Mouse (Mus musculus): ENCODE data around the gene Gpr156. TPM values are rescaled to one million over a fixed set of nuclear protein-coding genes. Genes with fewer than 3 reads are reported as not detected.
"Not testable (repeated sequence)": the region's sequence is repeated elsewhere in the genome, so short reads cannot be mapped to it uniquely, and the experiment has no call there.

Gpr156 gene
- polyA plus RNA-seq, 1 experiment from 2014 or later: 4.0 TPM

- Histone ChIP-seq H3K27ac (ENCODE audit: low read depth, low read length) (no peak overlapping the region), H3K27me3 (ENCODE audit: control insufficient read depth, insufficient read depth, low read length) (no peaks in the 10 kb centered on the region), H3K9ac (ENCODE audit: low read depth, low read length) (no peak overlapping the region), H3K4me2 (replicated peaks; ENCODE audit: low read depth, low read length) (no peak overlapping the region), H3K4me3 (ENCODE audit: low read depth, low read length) (no peak overlapping the region), H3K9me3 (ENCODE audit: control insufficient read depth, low read length) (no peaks in the 10 kb centered on the region), H3K4me1 (replicated peaks; ENCODE audit: control insufficient read depth, insufficient read depth, low read length) (no peaks in the 10 kb centered on the region), H3K36me3 (ENCODE audit: control insufficient read depth, insufficient read depth, low read length) (no peaks in the 10 kb centered on the region)
- DNase-seq (ENCODE audit: low spot score) (no peak), ATAC-seq (ENCODE audit: low FRiP score) (no peak)
- WGBS: 95% methylated on average over 13 of the region's 13 CpGs
Observed at GRCm38 (mm10) chr16:38011486-38011885, 95.2 kb downstream of the Gpr156 start.

- ATAC-seq (ENCODE audit: low FRiP score): no peak
- Histone ChIP-seq H3K4me3 (ENCODE audit: low read depth, low read length) (no peak overlapping the region), H3K27ac (ENCODE audit: low read depth, low read length) (no peak overlapping the region), H3K9ac (ENCODE audit: low read depth, low read length) (no peak overlapping the region), H3K27me3 (ENCODE audit: control insufficient read depth, insufficient read depth, low read length) (no peaks in the 10 kb centered on the region), H3K36me3 (ENCODE audit: control insufficient read depth, insufficient read depth, low read length) (no peaks in the 10 kb centered on the region), H3K9me3 (ENCODE audit: control insufficient read depth, low read length) (no peaks in the 10 kb centered on the region), H3K4me1 (replicated peaks; ENCODE audit: control insufficient read depth, insufficient read depth, low read length) (no peaks in the 10 kb centered on the region), H3K4me2 (replicated peaks; ENCODE audit: low read depth, low read length) (no peak overlapping the region)
- 77% methylated on average over 5 of the region's 5 CpGs for WGBS
- no peak for DNase-seq (ENCODE audit: low spot score)
Observed at GRCm38 (mm10) chr16:38012382-38012781, 96.1 kb downstream of the Gpr156 start.

GRCm38 (mm10) chr16:38012891-38013290 is 96.6 kb downstream of the Gpr156 start:
- ATAC-seq (ENCODE audit: low FRiP score) (no peak), DNase-seq (ENCODE audit: low spot score) (no peak)
- no peak overlapping the region for H3K4me3 ChIP-seq (ENCODE audit: low read depth, low read length)
- H3K36me3 ChIP-seq (ENCODE audit: control insufficient read depth, insufficient read depth, low read length): no peaks in the 10 kb centered on the region
- H3K4me2 ChIP-seq (replicated peaks; ENCODE audit: low read depth, low read length): no peak overlapping the region
- WGBS: 66% methylated on average over 4 of the region's 4 CpGs
- no peaks in the 10 kb centered on the region for H3K9me3 ChIP-seq (ENCODE audit: control insufficient read depth, low read length)
- no peak overlapping the region for H3K9ac ChIP-seq (ENCODE audit: low read depth, low read length)
- no peaks in the 10 kb centered on the region for H3K27me3 ChIP-seq (ENCODE audit: control insufficient read depth, insufficient read depth, low read length)
- H3K27ac ChIP-seq (ENCODE audit: low read depth, low read length): no peak overlapping the region
- H3K4me1 ChIP-seq (replicated peaks; ENCODE audit: control insufficient read depth, insufficient read depth, low read length): no peaks in the 10 kb centered on the region

GRCm38 (mm10) chr16:38014951-38015350 is 98.7 kb downstream of the Gpr156 start:
- Histone ChIP-seq H3K4me2 (replicated peaks; ENCODE audit: low read depth, low read length) (no peak overlapping the region), H3K36me3 (ENCODE audit: control insufficient read depth, insufficient read depth, low read length) (no peaks in the 10 kb centered on the region), H3K4me1 (replicated peaks; ENCODE audit: control insufficient read depth, insufficient read depth, low read length) (no peaks in the 10 kb centered on the region), H3K4me3 (ENCODE audit: low read depth, low read length) (no peak overlapping the region), H3K27ac (ENCODE audit: low read depth, low read length) (no peak overlapping the region), H3K27me3 (ENCODE audit: control insufficient read depth, insufficient read depth, low read length) (no peaks in the 10 kb centered on the region), H3K9me3 (ENCODE audit: control insufficient read depth, low read length) (no peaks in the 10 kb centered on the region), H3K9ac (ENCODE audit: low read depth, low read length) (no peak overlapping the region)
- 87% methylated on average over 4 of the region's 4 CpGs for WGBS
- DNase-seq (ENCODE audit: low spot score): no peak
- ATAC-seq (ENCODE audit: low FRiP score): no peak

- H3K4me3 ChIP-seq (ENCODE audit: low read depth, low read length): no peak overlapping the region
- H3K27ac ChIP-seq (ENCODE audit: low read depth, low read length): no peak overlapping the region
- H3K4me1 ChIP-seq (replicated peaks; ENCODE audit: control insufficient read depth, insufficient read depth, low read length): no peaks in the 10 kb centered on the region
- no peaks in the 10 kb centered on the region for H3K36me3 ChIP-seq (ENCODE audit: control insufficient read depth, insufficient read depth, low read length)
- H3K9me3 ChIP-seq (ENCODE audit: control insufficient read depth, low read length): no peaks in the 10 kb centered on the region
- no peak overlapping the region for H3K4me2 ChIP-seq (replicated peaks; ENCODE audit: low read depth, low read length)
- no peaks in the 10 kb centered on the region for H3K27me3 ChIP-seq (ENCODE audit: control insufficient read depth, insufficient read depth, low read length)
- DNase-seq (ENCODE audit: low spot score) (no peak), ATAC-seq (ENCODE audit: low FRiP score) (no peak)
- no peak overlapping the region for H3K9ac ChIP-seq (ENCODE audit: low read depth, low read length)
- 92% methylated on average over 8 of the region's 8 CpGs for WGBS
Observed at GRCm38 (mm10) chr16:38016928-38017524, 100.7 kb downstream of the Gpr156 start.

- no peak overlapping the region for H3K4me2 ChIP-seq (replicated peaks; ENCODE audit: low read depth, low read length)
- no peak for ATAC-seq (ENCODE audit: low FRiP score)
- no peaks in the 10 kb centered on the region for H3K4me1 ChIP-seq (replicated peaks; ENCODE audit: control insufficient read depth, insufficient read depth, low read length)
- no peak overlapping the region for H3K27ac ChIP-seq (ENCODE audit: low read depth, low read length)
- DNase-seq (ENCODE audit: low spot score): no peak
- H3K9me3 ChIP-seq (ENCODE audit: control insufficient read depth, low read length): no peaks in the 10 kb centered on the region
- no peaks in the 10 kb centered on the region for H3K36me3 ChIP-seq (ENCODE audit: control insufficient read depth, insufficient read depth, low read length)
- WGBS: 31% methylated on average over 4 of the region's 4 CpGs
- H3K9ac ChIP-seq (ENCODE audit: low read depth, low read length): no peak overlapping the region
- no peak overlapping the region for H3K4me3 ChIP-seq (ENCODE audit: low read depth, low read length)
- H3K27me3 ChIP-seq (ENCODE audit: control insufficient read depth, insufficient read depth, low read length): no peaks in the 10 kb centered on the region
Observed at GRCm38 (mm10) chr16:38017958-38018376, 101.7 kb downstream of the Gpr156 start.

- H3K4me3 ChIP-seq (ENCODE audit: low read depth, low read length): no peak overlapping the region
- H3K9ac ChIP-seq (ENCODE audit: low read depth, low read length): no peak overlapping the region
- no peaks in the 10 kb centered on the region for H3K4me1 ChIP-seq (replicated peaks; ENCODE audit: control insufficient read depth, insufficient read depth, low read length)
- H3K27ac ChIP-seq (ENCODE audit: low read depth, low read length): no peak overlapping the region
- no peaks in the 10 kb centered on the region for H3K9me3 ChIP-seq (ENCODE audit: control insufficient read depth, low read length)
- no peaks in the 10 kb centered on the region for H3K36me3 ChIP-seq (ENCODE audit: control insufficient read depth, insufficient read depth, low read length)
- ATAC-seq (ENCODE audit: low FRiP score) (no peak), DNase-seq (ENCODE audit: low spot score) (no peak)
- no peaks in the 10 kb centered on the region for H3K27me3 ChIP-seq (ENCODE audit: control insufficient read depth, insufficient read depth, low read length)
- 94% methylated on average over 9 of the region's 9 CpGs for whole genome bisulfite sequencing
- H3K4me2 ChIP-seq (replicated peaks; ENCODE audit: low read depth, low read length): no peak overlapping the region
Observed at GRCm38 (mm10) chr16:38032644-38033043, 116.3 kb downstream of the Gpr156 start.

- DNase-seq (ENCODE audit: low spot score) (no peak), ATAC-seq (ENCODE audit: low FRiP score) (no peak)
- no peaks in the 10 kb centered on the region for H3K36me3 ChIP-seq (ENCODE audit: control insufficient read depth, insufficient read depth, low read length)
- H3K27me3 ChIP-seq (ENCODE audit: control insufficient read depth, insufficient read depth, low read length): no peaks in the 10 kb centered on the region
- no peaks in the 10 kb centered on the region for H3K4me1 ChIP-seq (replicated peaks; ENCODE audit: control insufficient read depth, insufficient read depth, low read length)
- H3K27ac ChIP-seq (ENCODE audit: low read depth, low read length): no peak overlapping the region
- WGBS: 79% methylated on average over 5 of the region's 5 CpGs
- H3K4me3 ChIP-seq (ENCODE audit: low read depth, low read length): no peak overlapping the region
- no peaks in the 10 kb centered on the region for H3K9me3 ChIP-seq (ENCODE audit: control insufficient read depth, low read length)
- H3K9ac ChIP-seq (ENCODE audit: low read depth, low read length): no peak overlapping the region
- no peak overlapping the region for H3K4me2 ChIP-seq (replicated peaks; ENCODE audit: low read depth, low read length)
Observed at GRCm38 (mm10) chr16:38033071-38033470, 116.8 kb downstream of the Gpr156 start.

GRCm38 (mm10) chr16:38038101-38038500 is 121.8 kb downstream of the Gpr156 start:
- H3K27me3 ChIP-seq (ENCODE audit: control insufficient read depth, insufficient read depth, low read length); H3K36me3 ChIP-seq (ENCODE audit: control insufficient read depth, insufficient read depth, low read length); H3K4me3 ChIP-seq (ENCODE audit: low read depth, low read length): not testable (repeated sequence)

More at GRCm38 (mm10) chr16:38038101-38038500, 121.8 kb downstream of the Gpr156 start:
- not testable (repeated sequence) for DNase-seq (ENCODE audit: low spot score); H3K9ac ChIP-seq (ENCODE audit: low read depth, low read length); ATAC-seq (ENCODE audit: low FRiP score); H3K4me2 ChIP-seq (replicated peaks; ENCODE audit: low read depth, low read length); H3K27ac ChIP-seq (ENCODE audit: low read depth, low read length); H3K9me3 ChIP-seq (ENCODE audit: control insufficient read depth, low read length); H3K4me1 ChIP-seq (replicated peaks; ENCODE audit: control insufficient read depth, insufficient read depth, low read length)
- WGBS: 85% methylated on average over 4 of the region's 4 CpGs
